Mouse (Mus musculus): Measurements from ENCODE around the gene E2f4. TPM values are rescaled to one million over a fixed set of nuclear protein-coding genes. Genes with fewer than 3 reads are reported as not detected.

Gene E2f4
- polyA plus RNA-seq, 1 experiment from 2014 or later = 51.0 TPM

GRCm38 (mm10) chr8:105298351-105299252 is 1.1 kb downstream of the E2f4 start:
- Histone ChIP-seq H3K4me3 (peak overlapping the region; percentile 99), H3K27me3 (no peaks in the 10 kb centered on the region), H3K4me2 (peak overlapping the region; percentile 95), H3K36me3 (peaks cover 43% of the 10 kb centered on the region), H3K27ac (replicated peaks) (peak overlapping the region; percentile 73; the same call in 1 of the 2 replicates), H3K4me1 (replicated peaks) (peaks cover 30% of the 10 kb centered on the region), H3K9ac (peak overlapping the region; percentile 85), H3K9me3 (no peaks in the 10 kb centered on the region)
- 70% methylated on average over 18 of the region's 18 CpGs for WGBS
- no peak for ATAC-seq (ENCODE audit: low FRiP score, low read depth)

GRCm38 (mm10) chr8:105299962-105300361 is 2.5 kb downstream of the E2f4 start:
- 97% methylated on average over 8 of the region's 8 CpGs for WGBS
- no peak for ATAC-seq (ENCODE audit: low FRiP score, low read depth)
- Histone ChIP-seq H3K4me3 (no peak overlapping the region), H3K4me1 (replicated peaks) (peaks cover 32% of the 10 kb centered on the region), H3K27me3 (no peaks in the 10 kb centered on the region), H3K9ac (no peak overlapping the region), H3K27ac (replicated peaks) (no peak overlapping the region), H3K4me2 (no peak overlapping the region), H3K9me3 (no peaks in the 10 kb centered on the region), H3K36me3 (peaks cover 51% of the 10 kb centered on the region)

DNA sequence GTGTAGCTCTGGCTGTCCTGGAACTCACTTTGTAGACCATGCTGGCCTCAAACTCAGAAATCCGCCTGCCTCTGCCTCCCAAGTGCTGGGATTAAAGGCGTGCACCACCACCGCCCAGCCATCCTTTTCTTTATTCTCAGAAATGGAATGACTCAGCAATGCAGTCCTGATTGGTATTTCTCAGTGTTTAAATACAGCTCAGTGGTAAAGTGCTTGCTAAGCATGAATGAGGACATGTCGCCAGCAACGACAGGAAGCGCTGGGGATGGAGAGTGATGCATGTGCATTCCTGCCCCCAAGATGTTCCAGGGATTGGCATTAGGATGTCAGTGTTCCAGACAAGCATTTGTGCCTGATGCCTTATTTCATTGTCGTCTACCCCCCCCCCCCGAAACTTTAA is 5.9 kb downstream of the E2f4 start:
- no peak for ATAC-seq (ENCODE audit: low FRiP score, low read depth)
- Histone ChIP-seq H3K9ac (no peak overlapping the region), H3K27ac (replicated peaks) (no peak overlapping the region), H3K9me3 (no peaks in the 10 kb centered on the region), H3K4me1 (replicated peaks) (peaks cover 34% of the 10 kb centered on the region), H3K27me3 (no peaks in the 10 kb centered on the region), H3K4me3 (no peak overlapping the region), H3K4me2 (no peak overlapping the region), H3K36me3 (peaks cover 59% of the 10 kb centered on the region)
- WGBS = 87% methylated on average over 8 of the region's 8 CpGs

DNA sequence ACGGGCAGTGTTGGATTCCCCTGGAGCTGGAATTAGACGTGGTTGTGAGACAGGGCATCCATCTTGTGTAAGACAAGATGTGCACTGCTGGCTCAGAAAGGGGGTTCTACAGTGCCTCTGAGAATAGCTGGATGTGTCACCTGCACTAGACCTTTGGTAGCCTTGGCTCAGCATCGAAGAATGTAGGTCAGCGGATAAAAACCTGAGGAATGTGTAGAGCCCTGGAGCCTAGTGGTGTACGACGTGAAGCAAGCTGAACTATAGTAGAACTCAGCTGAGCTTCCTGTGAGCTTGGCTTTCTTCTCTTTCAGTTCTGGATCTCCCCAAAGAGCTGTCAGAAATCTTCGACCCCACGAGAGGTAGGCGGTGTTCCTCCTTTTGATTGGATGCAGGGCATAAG is 6.4 kb downstream of the E2f4 start:
- Histone ChIP-seq H3K27me3 (no peaks in the 10 kb centered on the region), H3K9ac (no peak overlapping the region), H3K9me3 (no peaks in the 10 kb centered on the region), H3K27ac (replicated peaks) (no peak overlapping the region), H3K4me3 (no peak overlapping the region), H3K4me2 (no peak overlapping the region), H3K36me3 (peaks cover 61% of the 10 kb centered on the region), H3K4me1 (replicated peaks) (peaks cover 29% of the 10 kb centered on the region)
- no peak for ATAC-seq (ENCODE audit: low FRiP score, low read depth)
- 84% methylated on average over 9 of the region's 9 CpGs for WGBS

DNA sequence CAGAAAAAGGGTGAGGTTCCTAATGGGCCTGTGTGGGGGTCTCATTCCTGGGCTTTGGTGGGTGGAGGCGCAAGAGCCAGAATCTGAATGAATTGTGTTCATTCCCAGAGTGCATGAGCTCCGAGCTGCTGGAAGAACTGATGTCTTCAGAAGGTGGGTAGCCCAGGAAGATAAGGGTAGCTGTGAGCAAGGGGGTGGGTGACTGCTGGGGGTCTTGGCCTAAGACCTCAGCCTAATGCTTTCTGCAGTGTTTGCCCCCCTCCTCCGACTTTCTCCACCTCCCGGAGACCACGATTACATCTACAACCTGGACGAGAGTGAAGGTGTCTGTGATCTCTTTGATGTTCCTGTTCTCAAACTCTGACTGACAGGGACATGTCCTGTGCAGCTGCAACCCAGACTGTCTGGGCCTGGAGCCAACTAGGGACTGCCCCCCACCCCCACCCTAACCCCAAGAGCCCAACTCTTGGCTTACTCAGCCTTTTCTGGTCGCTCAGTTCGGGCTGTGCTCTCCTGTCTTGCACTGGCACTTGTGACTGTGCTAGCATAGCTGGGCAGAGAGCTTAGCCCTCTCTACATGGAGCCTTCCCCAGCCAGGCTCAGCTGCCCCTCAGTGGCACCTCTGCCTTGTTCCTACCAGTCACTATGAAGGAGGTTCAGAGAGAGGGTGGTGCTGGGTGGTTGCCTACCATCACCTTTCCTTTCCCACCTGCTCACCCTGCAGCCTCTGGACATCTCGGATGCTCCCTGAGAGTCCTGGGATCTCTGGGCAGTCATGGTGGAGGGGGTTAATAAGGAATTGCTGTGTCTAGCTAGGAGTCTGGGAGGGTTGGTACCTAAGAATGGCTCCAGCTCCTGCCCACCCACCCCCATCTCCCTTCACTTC is 7.1 kb downstream of the E2f4 start:
- Histone ChIP-seq H3K36me3 (peaks cover 62% of the 10 kb centered on the region), H3K4me3 (no peak overlapping the region), H3K27ac (replicated peaks) (no peak overlapping the region), H3K9me3 (no peaks in the 10 kb centered on the region), H3K4me1 (replicated peaks) (peaks cover 23% of the 10 kb centered on the region), H3K4me2 (no peak overlapping the region), H3K9ac (no peak overlapping the region), H3K27me3 (no peaks in the 10 kb centered on the region)
- whole genome bisulfite sequencing = 70% methylated on average over 9 of the region's 9 CpGs
- 0 out of 2 replicates have a peak, but pooled peaks have one; percentile 1 for ATAC-seq (ENCODE audit: low FRiP score, low read depth)

- H3K27ac ChIP-seq (replicated peaks) = no peak within 1 kb of the TSS
- peaks cover 53% of the 10 kb centered on the region for H3K36me3 ChIP-seq
These were observed 8.0 kb downstream of the E2f4 start, which contains the start of gene Elmo3 for GRCm38 (mm10) chr8:105305211-105306145. Gene Elmo3 (plus strand): TSS chr8:105305601.

DNA sequence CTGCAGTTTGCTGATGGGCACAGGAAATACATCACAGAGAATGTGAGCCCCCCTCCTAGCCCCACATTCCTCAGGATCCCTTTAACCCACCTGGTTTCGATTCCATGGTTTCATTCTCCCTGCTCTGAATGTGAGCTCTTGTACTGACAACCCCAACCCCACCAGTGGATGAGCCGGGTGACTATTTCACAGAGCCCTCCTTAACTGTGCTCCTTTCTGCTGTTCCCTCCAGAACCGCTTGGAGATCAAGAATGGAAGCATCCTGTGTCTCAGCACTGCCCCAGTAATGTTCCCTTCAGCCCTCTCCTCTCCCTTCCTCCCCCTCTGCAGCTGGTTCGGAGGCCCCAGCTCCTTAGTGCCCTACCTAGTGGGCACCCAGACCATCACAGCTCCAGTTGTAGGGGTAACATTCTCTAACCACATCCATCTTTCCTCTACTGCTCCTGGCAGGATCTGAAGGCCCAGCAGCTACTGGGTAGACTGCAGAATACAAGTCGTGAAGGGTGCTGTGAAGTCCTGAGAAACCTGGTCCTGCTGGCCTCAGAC is 8.8 kb downstream of the E2f4 start:
- peak overlapping the region; percentile 16; the same call in 1 of the 2 replicates for H3K4me3 ChIP-seq
- H3K9ac ChIP-seq = no peak overlapping the region
- peak overlapping the region; percentile 48 for H3K4me2 ChIP-seq
- ATAC-seq (ENCODE audit: low FRiP score, low read depth) = peak; percentile 33; the same call in 1 of the 2 replicates
- H3K27me3 ChIP-seq = no peaks in the 10 kb centered on the region
- H3K27ac ChIP-seq (replicated peaks) = no peak overlapping the region
- H3K36me3 ChIP-seq = peaks cover 45% of the 10 kb centered on the region
- H3K9me3 ChIP-seq = no peaks in the 10 kb centered on the region
- H3K4me1 ChIP-seq (replicated peaks) = peaks cover 15% of the 10 kb centered on the region
- 60% methylated on average over 5 of the region's 5 CpGs for WGBS

More at GRCm38 (mm10) chr8:105305211-105306145, 8.0 kb downstream of the E2f4 start, which contains the start of gene Elmo3:
- Histone ChIP-seq H3K4me2 (peak within 1 kb of the TSS; percentile 48), H3K4me3 (peak within 1 kb of the TSS; percentile 16), H3K27me3 (no peaks in the 10 kb centered on the region), H3K4me1 (replicated peaks) (peaks cover 15% of the 10 kb centered on the region), H3K9ac (peak within 1 kb of the TSS; percentile 38), H3K9me3 (no peaks in the 10 kb centered on the region)
- WGBS = 10% methylated on average over 28 of the region's 30 CpGs
- ATAC-seq (ENCODE audit: low FRiP score, low read depth) = peak; percentile 66

DNA sequence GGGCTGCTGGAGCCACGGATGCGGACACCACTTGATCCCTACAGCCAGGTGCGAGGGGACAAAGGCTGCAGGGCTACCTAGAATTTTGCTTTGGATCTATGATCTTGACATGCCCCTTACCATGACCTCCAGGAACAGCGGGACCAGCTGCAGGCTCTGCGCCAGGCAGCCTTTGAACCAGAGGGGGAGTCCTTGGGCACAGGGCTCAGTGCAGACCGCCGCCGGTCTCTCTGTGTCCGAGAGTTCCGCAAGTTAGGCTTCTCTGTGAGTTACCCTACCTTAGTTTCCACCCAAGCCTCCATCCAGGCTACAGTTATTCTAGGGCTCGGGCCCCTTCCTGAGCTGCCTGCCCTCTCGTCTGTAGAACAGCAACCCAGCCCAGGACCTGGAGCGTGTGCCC is 10.2 kb downstream of the E2f4 start:
- H3K36me3 ChIP-seq = peaks cover 36% of the 10 kb centered on the region
- 94% methylated on average over 13 of the region's 13 CpGs for WGBS

GRCm38 (mm10) chr8:105308428-105308827 is 11.0 kb downstream of the E2f4 start:
- Histone ChIP-seq H3K27me3 (no peaks in the 10 kb centered on the region), H3K4me1 (replicated peaks) (peaks cover 15% of the 10 kb centered on the region), H3K9me3 (no peaks in the 10 kb centered on the region), H3K4me3 (no peak overlapping the region), H3K27ac (replicated peaks) (no peak overlapping the region), H3K36me3 (peaks cover 35% of the 10 kb centered on the region), H3K9ac (no peak overlapping the region), H3K4me2 (no peak overlapping the region)
- ATAC-seq (ENCODE audit: low FRiP score, low read depth) = no peak
- WGBS = 95% methylated on average over 10 of the region's 10 CpGs

More for the DNA sequence above, 10.2 kb downstream of the E2f4 start:
- Histone ChIP-seq H3K9ac (no peak overlapping the region), H3K27me3 (no peaks in the 10 kb centered on the region), H3K27ac (replicated peaks) (no peak overlapping the region), H3K4me2 (no peak overlapping the region), H3K4me3 (no peak overlapping the region), H3K9me3 (no peaks in the 10 kb centered on the region), H3K4me1 (replicated peaks) (peaks cover 15% of the 10 kb centered on the region)
- no peak for ATAC-seq (ENCODE audit: low FRiP score, low read depth)

- ATAC-seq (ENCODE audit: low FRiP score, low read depth) = no peak
- H3K27ac ChIP-seq (replicated peaks) = no peak overlapping the region
- H3K4me1 ChIP-seq (replicated peaks) = peaks cover 15% of the 10 kb centered on the region
- H3K9ac ChIP-seq = no peak overlapping the region
- H3K4me2 ChIP-seq = no peak overlapping the region
- no peaks in the 10 kb centered on the region for H3K9me3 ChIP-seq
- WGBS = 83% methylated on average over 15 of the region's 15 CpGs
- peaks cover 39% of the 10 kb centered on the region for H3K36me3 ChIP-seq
- no peak overlapping the region for H3K4me3 ChIP-seq
- no peaks in the 10 kb centered on the region for H3K27me3 ChIP-seq
These were observed 11.8 kb downstream of the E2f4 start for GRCm38 (mm10) chr8:105309142-105309847.

All from hindbrain, embryonic 15.5 days (tissue).